ENCODE assay signal across 12 mouse cellular contexts in the genomic region with DNA sequence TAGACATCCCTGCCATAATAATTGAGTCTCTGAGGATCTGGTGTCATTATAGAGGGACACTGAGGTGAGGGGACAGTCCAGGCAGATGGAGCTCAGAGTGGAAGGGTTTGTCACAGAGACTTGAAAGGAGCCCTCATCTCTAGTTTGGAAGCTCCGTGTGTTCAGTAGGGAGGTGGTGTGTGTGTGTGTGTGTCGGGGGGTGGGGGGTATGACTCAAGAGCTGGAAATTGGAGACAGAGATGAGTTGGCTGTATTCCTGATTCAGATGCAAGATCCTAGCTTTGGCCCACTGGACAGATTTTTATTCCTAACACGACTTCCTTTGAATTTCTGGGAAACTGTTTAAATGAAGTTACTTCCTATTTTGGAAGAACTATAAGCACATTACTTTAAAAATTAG. TPM values are rescaled to one million over a fixed set of nuclear protein-coding genes. Genes with fewer than 3 reads are reported as not detected.
DNase-seq lines count a peak whose midpoint lies in the region; ATAC-seq and TF ChIP-seq lines count a peak whose summit lies in the region.
"Had no signal": no experiment of that assay in that cellular context is flagged by ENCODE, and none has a peak within 500 bp of the region (broad histone marks: within the 10 kb centered on the region; RNA-seq: fewer than 3 reads in every experiment).

No protein-coding gene starts in this region.

- DNase-seq in embryonic facial prominence, embryonic 10.5 days (ENCODE audit: low spot score) = no peak
- peak; percentile 34 for DNase-seq in lung, postnatal 0 days (ENCODE audit: low spot score)
- no peak for DNase-seq in lung, postnatal 4 days
- DNase-seq in retina, postnatal 1 day = no peak
- no peak for DNase-seq in natural killer cell, adult 2 months (ENCODE audit: low spot score in 2 of 2)
- DNase-seq: adrenal gland, adult 8-10 months; lung, postnatal 14 days; thymus, postnatal 36 days had no signal

- H3K27me3 ChIP-seq in embryonic facial prominence, embryonic 12.5 days = no peaks in the 10 kb centered on the region
- H3K27me3 ChIP-seq in embryonic facial prominence, embryonic 10.5 days (replicated peaks; ENCODE audit: low read depth, poor library complexity, severe bottlenecking) = no peaks in the 10 kb centered on the region
- no peaks in the 10 kb centered on the region for H3K27me3 ChIP-seq in lung, postnatal 0 days (replicated peaks; ENCODE audit: insufficient read depth, low read length)
- no peaks in the 10 kb centered on the region for H3K27me3 ChIP-seq in intestine, embryonic 15.5 days (replicated peaks)
- H3K27me3 ChIP-seq: forebrain, embryonic 13.5 days; liver, embryonic 12.5 days had no signal

- H3K4me2 ChIP-seq in embryonic facial prominence, embryonic 12.5 days (replicated peaks) = no peak overlapping the region
- H3K4me2 ChIP-seq in lung, postnatal 0 days (replicated peaks; ENCODE audit: low read depth, low read length) = no peak overlapping the region
- H3K4me2 ChIP-seq in intestine, embryonic 15.5 days (replicated peaks) = no peak overlapping the region
- H3K4me2 ChIP-seq: forebrain, embryonic 13.5 days; liver, embryonic 12.5 days had no signal

- H3K9ac ChIP-seq in embryonic facial prominence, embryonic 12.5 days = no peak overlapping the region
- no peak overlapping the region for H3K9ac ChIP-seq in lung, postnatal 0 days (replicated peaks; ENCODE audit: low read depth)
- no peak overlapping the region for H3K9ac ChIP-seq in intestine, embryonic 15.5 days
- H3K9ac ChIP-seq: forebrain, embryonic 13.5 days; liver, embryonic 12.5 days had no signal

- WGBS in embryonic facial prominence, embryonic 12.5 days = 70% methylated on average over 3 of the region's 3 CpGs
- 87% methylated on average over 3 of the region's 3 CpGs for WGBS in embryonic facial prominence, embryonic 10.5 days
- 63% methylated on average over 3 of the region's 3 CpGs for WGBS in lung, postnatal 0 days
- WGBS in intestine, embryonic 15.5 days = 58% methylated on average over 3 of the region's 3 CpGs

- peak overlapping the region; percentile 63; the same call in 1 of the 2 replicates for H3K27ac ChIP-seq in embryonic facial prominence, embryonic 12.5 days
- H3K27ac ChIP-seq in embryonic facial prominence, embryonic 10.5 days (replicated peaks) = no peak overlapping the region
- H3K27ac ChIP-seq in lung, postnatal 0 days (ENCODE audit: low read length) = no peak overlapping the region
- 0 out of 2 replicates have a peak overlapping the region, but pooled peaks have one; percentile 27 for H3K27ac ChIP-seq in intestine, embryonic 15.5 days
- H3K27ac ChIP-seq: forebrain, embryonic 13.5 days; liver, embryonic 12.5 days had no signal

- H3K4me1 ChIP-seq in embryonic facial prominence, embryonic 12.5 days = peaks cover 39% of the 10 kb centered on the region
- H3K4me1 ChIP-seq in embryonic facial prominence, embryonic 10.5 days = peaks cover 30% of the 10 kb centered on the region
- H3K4me1 ChIP-seq in lung, postnatal 0 days (ENCODE audit: insufficient read depth, low read depth, low read length) = no peaks in the 10 kb centered on the region
- no peaks in the 10 kb centered on the region for H3K4me1 ChIP-seq in intestine, embryonic 15.5 days (replicated peaks)
- H3K4me1 ChIP-seq: forebrain, embryonic 13.5 days; liver, embryonic 12.5 days had no signal

- TF ChIP-seq CTCF in lung, postnatal 0 days (IDR thresholded peaks at IDR 0.05) = no peak

- H3K36me3 ChIP-seq in embryonic facial prominence, embryonic 12.5 days = no peaks in the 10 kb centered on the region
- H3K36me3 ChIP-seq in embryonic facial prominence, embryonic 10.5 days (replicated peaks) = no peaks in the 10 kb centered on the region
- H3K36me3 ChIP-seq in lung, postnatal 0 days (ENCODE audit: insufficient read depth, low read length) = no peaks in the 10 kb centered on the region
- no peaks in the 10 kb centered on the region for H3K36me3 ChIP-seq in intestine, embryonic 15.5 days
- H3K36me3 ChIP-seq: liver, embryonic 12.5 days had no signal

- ATAC-seq in embryonic facial prominence, embryonic 12.5 days (ENCODE audit: insufficient number of reproducible peaks, insufficient read depth, low FRiP score, low TSS enrichment) = no peak
- peak; percentile 35; the same call in 1 of the 2 replicates for ATAC-seq in lung, postnatal 0 days
- ATAC-seq in intestine, embryonic 15.5 days = no peak
- ATAC-seq: forebrain, embryonic 13.5 days; liver, embryonic 12.5 days had no signal

- no peak overlapping the region for H3K4me3 ChIP-seq in embryonic facial prominence, embryonic 12.5 days
- no peak overlapping the region for H3K4me3 ChIP-seq in embryonic facial prominence, embryonic 10.5 days
- no peak overlapping the region for H3K4me3 ChIP-seq in lung, postnatal 0 days (ENCODE audit: low read depth, low read length)
- H3K4me3 ChIP-seq in intestine, embryonic 15.5 days (replicated peaks) = no peak overlapping the region
- H3K4me3 ChIP-seq: forebrain, embryonic 13.5 days; liver, embryonic 12.5 days had no signal

- no peak for TF ChIP-seq EP300 in lung, postnatal 0 days (IDR thresholded peaks at IDR 0.05)

- no peaks in the 10 kb centered on the region for H3K9me3 ChIP-seq in embryonic facial prominence, embryonic 12.5 days
- no peaks in the 10 kb centered on the region for H3K9me3 ChIP-seq in embryonic facial prominence, embryonic 10.5 days
- no peaks in the 10 kb centered on the region for H3K9me3 ChIP-seq in lung, postnatal 0 days (ENCODE audit: low read length)
- no peaks in the 10 kb centered on the region for H3K9me3 ChIP-seq in intestine, embryonic 15.5 days
- H3K9me3 ChIP-seq: forebrain, embryonic 13.5 days; liver, embryonic 12.5 days had no signal

RNA-seq across cellular contexts. Expression of a gene that starts 56.1 kb away (rescaled TPM):
- 85.1 and 88.5 TPM in 2 replicates for polyA plus RNA-seq in embryonic facial prominence, embryonic 12.5 days (2016; fragmentation: Nextera tagmentation; extraction: Ambion mirVana)
- 12.9 and 15.9 TPM in 2 replicates for polyA plus RNA-seq in embryonic facial prominence, embryonic 10.5 days (2016; fragmentation: Nextera tagmentation; extraction: Ambion mirVana)
- 33.5 and 35.7 TPM in 2 replicates for polyA plus RNA-seq in lung, postnatal 0 days (2015; fragmentation: Nextera tagmentation; extraction: Ambion mirVana)
- 38.2 and 43.3 TPM in 2 replicates for polyA plus RNA-seq in intestine, embryonic 15.5 days (2015; fragmentation: Nextera tagmentation; extraction: Ambion mirVana)

Comparison
In these comparisons a context has a peak if more than half of its experiments do, and no peak if none do; other contexts are left out.
1. H3K27ac ChIP-seq: peak in embryonic facial prominence, embryonic 12.5 days (single experiment) and intestine, embryonic 15.5 days (single experiment); none in embryonic facial prominence, embryonic 10.5 days (single experiment) and lung, postnatal 0 days (single experiment).